Mouse (Mus musculus) midbrain, postnatal 0 days (tissue): ENCODE measurements around the gene Cep19. TPM values are rescaled to one million over a fixed set of nuclear protein-coding genes. Genes with fewer than 3 reads are reported as not detected.
A peak's percentile ranks its signal among the peaks of the same experiment; 100 is the strongest.

ENCODE experiments used
- ATAC-seq: fragments of 200-750 bp; cut with Nextera tagmentation; 2 replicates; pipeline ENCODE4 v1.8.0; 2017; ENCODE audit warnings: moderate number of reproducible peaks, mild to moderate bottlenecking, moderate TSS enrichment, moderate library complexity; ENCODE audit not compliant: low FRiP score
- DNase-seq: peaks from one replicate; pipeline ENCODE4 v3.0.0-alpha.2; 2015; ENCODE audit warnings: low spot score
- H3K27ac ChIP-seq: fragments of 300-500 bp; sonication (generic); 2 replicates; pipeline ENCODE4 v1.5.1; 2014; ENCODE audit warnings: low read depth, mild to moderate bottlenecking, low read length, mixed read lengths
- H3K27me3 ChIP-seq: fragments of 300-500 bp; sonication (generic); 2 replicates; pipeline ENCODE4 v1.6.1; 2014; ENCODE audit warnings: low read length, control low read depth, mixed read lengths; ENCODE audit not compliant: insufficient read depth
- H3K36me3 ChIP-seq: fragments of 300-500 bp; sonication (generic); 2 replicates; pipeline ENCODE4 v1.6.1; 2014; ENCODE audit warnings: low read length, control low read depth, mixed read lengths; ENCODE audit not compliant: insufficient read depth
- H3K4me1 ChIP-seq: fragments of 300-500 bp; sonication (generic); 2 replicates; pipeline ENCODE4 v1.6.1; 2014; ENCODE audit warnings: mild to moderate bottlenecking, control low read depth, antibody characterized with exemption, low read length, mixed read lengths; ENCODE audit not compliant: insufficient read depth
- H3K4me2 ChIP-seq: fragments of 300-500 bp; sonication (generic); 2 replicates; pipeline ENCODE4 v1.6.1; 2014; ENCODE audit warnings: low read depth, mild to moderate bottlenecking, low read length, mixed read lengths; ENCODE audit not compliant: poor library complexity, severe bottlenecking
- H3K4me3 ChIP-seq: fragments of 300-500 bp; sonication (generic); 2 replicates; pipeline ENCODE4 v1.5.1; 2014; ENCODE audit warnings: low read depth, mild to moderate bottlenecking, low read length, moderate library complexity
- H3K9ac ChIP-seq: fragments of 300-500 bp; sonication (generic); replicated peaks from 2 replicates; pipeline ENCODE4 v1.6.1; 2014; ENCODE audit warnings: mild to moderate bottlenecking, low read length, moderate library complexity, mixed read lengths; ENCODE audit not compliant: poor library complexity, severe bottlenecking
- H3K9me3 ChIP-seq: fragments of 300-500 bp; sonication (generic); 2 replicates; pipeline ENCODE4 v1.6.1; 2016; ENCODE audit warnings: low read length, control low read depth
- CTCF ChIP-seq: IDR thresholded peaks from 2 replicates; pipeline ENCODE4 v1.5.1; 2016; ENCODE audit warnings: antibody characterized with exemption, mild to moderate bottlenecking
- WGBS: fragments of 180-500 bp; shearing (Covaris S2); extraction: QIAGEN DNeasy Blood & Tissue Kit; methylation state at CpG from one replicate; pipeline ENCODE4 v1.1.7; 2014; 5-methylcytosine and 5-hydroxymethylcytosine counted together
- polyA plus RNA-seq: library from polyadenylated mRNA; unstranded; fragments of >200 nt; fragmentation: Nextera tagmentation; extraction: Ambion mirVana; gene quantifications from 2 replicates; pipeline ENCODE4 v1.2.1, GENCODE M21; 2015
- total RNA-seq: library from RNA; depleted of rRNA; stranded (reverse); fragments of >200 nt; gene quantifications from 2 replicates; pipeline ENCODE4 v1.2.3, GENCODE M21; 2014; rRNA removed

Gene Cep19
- 29.9 and 34.7 TPM in 2 replicates for total RNA-seq
- 54.3 and 57.3 TPM in 2 replicates for polyA plus RNA-seq

DNA sequence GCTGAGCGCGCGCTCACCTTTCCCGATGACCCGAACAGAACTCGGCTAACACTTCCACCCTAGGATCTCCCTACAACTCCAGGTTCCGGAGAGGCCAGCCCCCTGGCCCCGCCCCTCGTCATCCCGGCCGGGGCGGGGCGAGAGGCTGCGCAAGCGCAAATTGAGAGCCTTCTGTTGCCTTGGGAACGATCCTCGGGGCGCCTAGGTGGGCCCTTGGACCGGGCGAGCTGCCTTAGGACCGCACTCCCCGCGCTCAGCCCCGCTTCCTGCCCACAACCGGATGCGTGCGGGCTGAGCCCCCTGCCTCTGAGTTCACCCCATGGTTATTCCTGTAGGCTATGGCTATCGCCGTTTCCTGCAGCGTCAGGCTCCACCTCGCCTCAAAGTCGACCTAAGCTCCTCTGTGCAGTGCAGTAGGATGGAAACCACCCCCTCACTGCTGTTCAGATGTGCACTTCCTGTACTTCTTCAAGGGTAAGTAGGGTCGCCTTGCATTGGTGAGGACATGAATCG lies at the start of gene Cep19, which contains the start of gene Pigx:
TSS of gene Cep19 (plus strand) at position 163 of the 513 bp plus-strand sequence.
TSS of gene Pigx (minus strand) at position 103 of the 513 bp plus-strand sequence.
- Histone ChIP-seq H3K9me3 (no peaks in the 10 kb centered on the region), H3K4me3 (peak within 1 kb of the TSS; percentile 96), H3K4me1 (no peaks in the 10 kb centered on the region), H3K27me3 (no peaks in the 10 kb centered on the region), H3K4me2 (peak within 1 kb of the TSS; percentile 81), H3K9ac (peak within 1 kb of the TSS; percentile 74), H3K36me3 (peaks cover 15% of the 10 kb centered on the region), H3K27ac (peak within 1 kb of the TSS; percentile 65)
- WGBS, result under 1% methylated on average over 27 of the region's 34 CpGs
- DNase-seq (peak; percentile 93), ATAC-seq (peak; percentile 96)
- TF ChIP-seq CTCF, result no peak

DNA sequence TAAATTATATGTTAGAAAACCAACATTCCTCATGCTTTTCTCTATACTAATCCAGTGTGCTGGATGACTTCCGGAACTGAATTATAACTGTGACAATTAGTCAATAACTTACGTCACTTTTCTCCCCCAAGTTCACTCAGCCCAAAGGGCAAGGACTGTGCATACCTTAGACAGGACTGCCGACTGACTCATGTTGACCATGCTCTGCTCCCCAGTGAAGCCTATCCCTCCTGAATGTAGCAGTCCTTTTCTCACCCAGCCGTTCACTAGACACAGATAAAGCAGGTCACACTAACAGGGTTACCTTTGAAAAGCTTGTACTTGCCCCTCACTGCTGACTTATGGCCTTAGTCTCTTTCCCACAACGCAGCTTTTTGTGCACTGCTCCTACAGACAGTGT lies 40.8 kb upstream of the Cep19 start:
- DNase-seq (no peak), ATAC-seq (no peak)
- H3K4me1 ChIP-seq, result no peaks in the 10 kb centered on the region
- H3K27ac ChIP-seq, result no peak overlapping the region
- no peaks in the 10 kb centered on the region for H3K27me3 ChIP-seq
- no peak overlapping the region for H3K4me2 ChIP-seq
- no peak for TF ChIP-seq CTCF
- H3K36me3 ChIP-seq, result no peaks in the 10 kb centered on the region
- H3K9me3 ChIP-seq, result no peaks in the 10 kb centered on the region
- 89% methylated on average over 5 of the region's 5 CpGs for WGBS
- H3K4me3 ChIP-seq, result no peak overlapping the region
- H3K9ac ChIP-seq, result no peak overlapping the region

DNA sequence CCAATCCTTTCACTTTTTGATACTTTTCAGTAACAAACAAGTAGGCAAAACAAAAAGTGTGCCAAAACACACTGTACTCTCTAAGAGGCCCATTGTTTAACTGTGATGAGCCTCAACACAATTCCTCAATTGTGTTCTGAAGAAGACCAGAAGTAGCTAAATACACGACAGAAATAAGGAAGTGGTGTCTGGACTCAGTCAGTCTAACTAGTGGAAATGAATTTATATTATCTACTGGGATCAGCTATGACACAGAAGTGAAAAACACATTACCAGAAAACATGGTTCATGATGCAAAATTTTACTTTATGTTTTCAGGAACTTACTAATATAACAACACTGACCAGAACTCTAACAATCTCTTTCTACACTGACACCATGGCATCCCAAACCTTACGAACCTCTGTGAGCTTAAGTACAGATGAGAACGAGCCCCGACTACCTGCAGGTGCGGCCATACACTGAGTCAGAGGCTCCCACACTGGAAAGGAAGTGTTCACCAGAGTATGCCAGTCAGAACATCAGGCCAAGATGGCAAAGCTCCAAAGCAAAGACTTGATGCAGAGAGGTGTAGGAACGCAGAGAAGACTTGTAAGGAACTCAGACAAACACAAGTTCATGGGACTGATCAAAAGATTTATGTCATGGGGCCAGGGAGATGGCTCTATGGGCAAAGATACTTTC lies 39.6 kb upstream of the Cep19 start:
- Histone ChIP-seq H3K4me3 (no peak overlapping the region), H3K9ac (no peak overlapping the region), H3K4me1 (no peaks in the 10 kb centered on the region), H3K36me3 (no peaks in the 10 kb centered on the region), H3K27ac (no peak overlapping the region), H3K4me2 (no peak overlapping the region), H3K27me3 (no peaks in the 10 kb centered on the region), H3K9me3 (no peaks in the 10 kb centered on the region)
- no peak for DNase-seq
- TF ChIP-seq CTCF, result no peak
- no peak for ATAC-seq
- 80% methylated on average over 6 of the region's 6 CpGs for WGBS

DNA sequence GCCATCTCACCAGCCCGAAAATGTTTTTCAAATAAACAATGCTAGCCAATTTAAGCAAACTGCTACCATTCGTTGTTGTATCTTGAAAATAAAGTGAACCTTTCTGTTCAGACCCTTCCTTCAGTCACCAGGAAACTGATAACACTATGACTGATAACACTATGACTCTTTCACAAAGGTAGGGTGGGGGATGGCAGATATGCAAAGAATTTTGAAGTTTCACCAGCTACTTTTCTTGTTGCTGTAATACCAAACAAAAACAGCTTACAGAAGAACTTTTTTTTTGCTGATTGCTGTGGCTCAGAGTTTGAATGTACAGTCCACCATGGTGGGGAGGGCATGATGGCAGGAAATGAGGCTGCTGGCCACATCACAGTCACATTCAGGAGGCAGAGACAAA lies 37.4 kb upstream of the Cep19 start:
- TF ChIP-seq CTCF, result no peak
- 91% methylated on average over 2 of the region's 2 CpGs for WGBS
- Histone ChIP-seq H3K4me2 (no peak overlapping the region), H3K36me3 (no peaks in the 10 kb centered on the region), H3K9me3 (no peaks in the 10 kb centered on the region), H3K27ac (no peak overlapping the region), H3K4me3 (no peak overlapping the region), H3K4me1 (no peaks in the 10 kb centered on the region), H3K27me3 (no peaks in the 10 kb centered on the region), H3K9ac (no peak overlapping the region)
- DNase-seq, result no peak
- ATAC-seq, result no peak

DNA sequence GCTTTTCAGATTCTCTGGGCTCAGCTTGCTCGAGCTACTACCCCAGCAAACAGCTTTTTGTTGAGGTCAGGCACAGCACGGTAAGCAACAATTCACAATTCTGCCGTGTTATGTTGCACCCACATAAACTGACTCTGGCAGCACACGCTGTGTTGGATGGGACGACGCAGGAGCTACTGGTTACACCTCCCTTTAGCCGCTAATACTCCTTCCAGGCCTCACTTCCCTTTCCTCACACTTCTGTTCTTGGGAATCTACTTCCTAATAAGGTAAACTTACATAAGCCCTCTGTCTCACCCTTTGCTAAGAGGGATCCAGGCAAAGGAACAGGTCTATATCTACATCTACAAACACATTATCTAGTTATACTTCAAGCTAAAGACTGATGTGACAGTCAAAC lies 35.7 kb upstream of the Cep19 start:
- no peak overlapping the region for H3K27ac ChIP-seq
- 85% methylated on average over 7 of the region's 7 CpGs for WGBS

DNA sequence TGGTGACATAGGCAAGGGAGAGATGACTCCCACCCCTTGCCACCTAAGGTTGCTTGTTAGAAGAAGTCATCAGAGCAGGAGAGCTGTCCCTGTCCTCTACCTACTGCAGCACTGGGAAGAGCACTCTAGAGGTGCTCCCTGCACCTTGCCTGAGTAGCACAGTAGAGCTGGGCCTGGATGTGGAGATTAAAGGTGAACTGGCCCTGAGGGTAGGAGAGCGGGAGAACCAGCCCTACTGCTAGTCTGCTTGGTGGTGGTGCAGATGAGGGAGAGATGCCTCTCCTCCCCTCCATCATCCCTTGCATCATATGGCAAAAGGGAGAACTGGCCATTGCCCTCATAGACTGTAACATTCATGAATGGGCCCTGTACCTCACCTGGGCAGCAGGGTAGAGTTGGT lies 32.7 kb upstream of the Cep19 start:
- WGBS, result 100% methylated on average over 1 of the region's 1 CpGs

More for the DNA sequence above, 35.7 kb upstream of the Cep19 start:
- no peak for TF ChIP-seq CTCF
- Histone ChIP-seq H3K27me3 (no peaks in the 10 kb centered on the region), H3K4me1 (no peaks in the 10 kb centered on the region), H3K9ac (no peak overlapping the region), H3K36me3 (no peaks in the 10 kb centered on the region), H3K4me3 (no peak overlapping the region), H3K9me3 (no peaks in the 10 kb centered on the region), H3K4me2 (no peak overlapping the region)
- ATAC-seq (no peak), DNase-seq (no peak)

More for the DNA sequence above, 32.7 kb upstream of the Cep19 start:
- H3K4me1 ChIP-seq, result no peaks in the 10 kb centered on the region
- no peak overlapping the region for H3K9ac ChIP-seq
- no peak overlapping the region for H3K4me3 ChIP-seq
- ATAC-seq, result no peak
- H3K9me3 ChIP-seq, result no peaks in the 10 kb centered on the region
- no peak for DNase-seq
- TF ChIP-seq CTCF, result no peak
- no peaks in the 10 kb centered on the region for H3K36me3 ChIP-seq
- H3K27ac ChIP-seq, result no peak overlapping the region
- no peaks in the 10 kb centered on the region for H3K27me3 ChIP-seq
- no peak overlapping the region for H3K4me2 ChIP-seq
